ENCODE assay signal across 8 mouse cellular contexts in the genomic region with DNA sequence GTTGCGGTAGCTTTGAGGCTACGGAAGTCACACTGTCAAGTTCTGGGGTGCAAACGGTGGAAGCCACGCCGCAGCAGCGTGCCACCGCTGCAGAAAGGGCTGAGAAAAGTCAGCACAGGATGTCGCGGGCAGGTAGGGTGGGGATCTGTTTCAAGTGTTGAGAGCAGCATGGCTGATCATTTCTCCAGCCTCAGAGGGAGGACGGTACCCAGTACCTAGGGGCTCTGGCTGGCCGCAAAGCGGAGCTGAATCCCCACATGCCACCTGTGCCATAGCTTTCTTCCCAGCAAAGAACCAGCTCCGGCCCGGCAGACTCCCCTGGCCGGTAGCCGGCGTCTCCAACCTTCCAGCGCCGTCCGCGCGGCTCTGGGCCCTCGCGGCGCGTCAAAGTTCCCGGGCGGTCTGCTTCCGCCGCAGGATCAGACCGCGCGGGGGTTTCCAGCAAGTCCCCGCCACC. TPM values are rescaled to one million over a fixed set of nuclear protein-coding genes. Genes with fewer than 3 reads are reported as not detected.
DNase-seq lines count a peak whose midpoint lies in the region; ATAC-seq and TF ChIP-seq lines count a peak whose summit lies in the region.

No protein-coding gene starts in this region.

- no peaks in the 10 kb centered on the region for H3K27me3 ChIP-seq in CH12.LX (replicated peaks)
- no peaks in the 10 kb centered on the region for H3K27me3 ChIP-seq in forebrain, embryonic 10.5 days (ENCODE audit: poor library complexity, severe bottlenecking)
- H3K27me3 ChIP-seq in liver, adult 2 months (ENCODE audit: control insufficient read depth, insufficient read depth, low read length): no peaks in the 10 kb centered on the region
- H3K27me3 ChIP-seq in neural tube, embryonic 14.5 days (ENCODE audit: control insufficient read depth, insufficient read depth, low read length): no peaks in the 10 kb centered on the region

- H3K4me1 ChIP-seq in CH12.LX (ENCODE audit: control insufficient read depth in 1 of 2, insufficient read depth in 2 of 2): peaks cover 11 to 52% of the 10 kb centered on the region in 2 experiments
- peaks cover 38% of the 10 kb centered on the region for H3K4me1 ChIP-seq in forebrain, embryonic 10.5 days
- peaks cover 3% of the 10 kb centered on the region; the same call in 1 of the 2 replicates for H3K4me1 ChIP-seq in liver, adult 2 months (ENCODE audit: control insufficient read depth, insufficient read depth, low read length)
- H3K4me1 ChIP-seq in neural tube, embryonic 14.5 days (ENCODE audit: control insufficient read depth, insufficient read depth, low read length): peaks cover 29% of the 10 kb centered on the region

- WGBS in forebrain, embryonic 10.5 days: under 1% methylated on average over 34 of the region's 34 CpGs
- WGBS in liver, adult 2 months: under 1% methylated on average over 34 of the region's 34 CpGs
- under 1% methylated on average over 34 of the region's 34 CpGs for WGBS in neural tube, embryonic 14.5 days

- no peak for TF ChIP-seq RAD21 in CH12.LX (IDR thresholded peaks at IDR 0.05; ENCODE audit: low read depth, low read length)

- peaks cover 0 to 8% of the 10 kb centered on the region in 2 experiments for H3K36me3 ChIP-seq in CH12.LX (replicated peaks in 1 of 2; ENCODE audit: control insufficient read depth in 1 of 2, insufficient read depth in 1 of 2, low read length in 1 of 2)
- H3K36me3 ChIP-seq in forebrain, embryonic 10.5 days (replicated peaks): peaks cover 11% of the 10 kb centered on the region
- no peaks in the 10 kb centered on the region for H3K36me3 ChIP-seq in liver, adult 2 months (ENCODE audit: control insufficient read depth, insufficient read depth, low read length)
- no peaks in the 10 kb centered on the region for H3K36me3 ChIP-seq in neural tube, embryonic 14.5 days (ENCODE audit: control insufficient read depth, insufficient read depth, low read length)

- H3K9ac ChIP-seq in CH12.LX (ENCODE audit: insufficient read depth, low read depth): peak overlapping the region; percentile 55
- peak overlapping the region; percentile 88 for H3K9ac ChIP-seq in liver, adult 2 months (ENCODE audit: low read depth, low read length)
- H3K9ac ChIP-seq in neural tube, embryonic 14.5 days (replicated peaks; ENCODE audit: low read depth, low read length): peak overlapping the region; percentile 98

- peaks cover 27% of the 10 kb centered on the region for H3K79me2 ChIP-seq in CH12.LX (replicated peaks; ENCODE audit: control insufficient read depth, extremely low read depth, insufficient read depth, poor library complexity, severe bottlenecking)
- no peaks in the 10 kb centered on the region; the same call in 1 of the 2 replicates for H3K79me2 ChIP-seq in liver, adult 2 months (ENCODE audit: control insufficient read depth, insufficient read depth, low read length)

- ATAC-seq in neural tube, embryonic 14.5 days (ENCODE audit: low read depth): peak; percentile 75

- no peak for TF ChIP-seq EP300 in CH12.LX (IDR thresholded peaks at IDR 0.05; ENCODE audit: low read length)

- peak overlapping the region; percentile 64 to 87 (median 77) for H3K4me3 ChIP-seq in CH12.LX (replicated peaks in 1 of 3; ENCODE audit: low read depth in 2 of 3, low read length in 2 of 3, poor library complexity in 1 of 3)
- H3K4me3 ChIP-seq in forebrain, embryonic 10.5 days: peak overlapping the region; percentile 81
- H3K4me3 ChIP-seq in liver, adult 2 months (ENCODE audit: insufficient read depth, low read depth, low read length): peak overlapping the region; percentile 72
- peak overlapping the region; percentile 93 for H3K4me3 ChIP-seq in neural tube, embryonic 14.5 days (ENCODE audit: low read depth, low read length)

- peak overlapping the region; percentile 84 for H3K27ac ChIP-seq in CH12.LX (ENCODE audit: insufficient read depth, low read depth)
- H3K27ac ChIP-seq in forebrain, embryonic 10.5 days: peak overlapping the region; percentile 99
- H3K27ac ChIP-seq in liver, adult 2 months (replicated peaks; ENCODE audit: insufficient read depth, low read depth, low read length): peak overlapping the region; percentile 77
- peak overlapping the region; percentile 100 for H3K27ac ChIP-seq in neural tube, embryonic 14.5 days (ENCODE audit: low read depth, low read length)

- in situ Hi-C loops in CH12.LX (cut with MboI; ENCODE audit: low pct_ligation_motif_present, low pct_unique_long_range_greater_than_20kb, low sequenced_read_pairs): no loop called here

- DNase-seq in embryo, embryonic 10 days (ENCODE audit: low spot score): peak; percentile 45
- DNase-seq in embryo, embryonic 11 days: no peak
- DNase-seq in CH12.LX (ENCODE audit: extremely low read depth): peak; percentile 45
- no peak for DNase-seq in forebrain, embryonic 10.5 days (ENCODE audit: extremely low spot score, low spot score)
- peak; percentile 54 for DNase-seq in liver, adult 2 months (ENCODE audit: extremely low read depth, low read depth, low spot score)
- no peak for DNase-seq in adrenal gland, adult 8-10 months
- DNase-seq in cerebellum, postnatal 4 days (ENCODE audit: low spot score in 2 of 2): no peak

- dilution Hi-C loops in CH12.LX (cut with MboI; ENCODE audit: extremely low pct_ligation_motif_present, extremely low pct_unique_long_range_greater_than_20kb, low sequenced_read_pairs): no loop called here

- H3K4me2 ChIP-seq in CH12.LX (ENCODE audit: insufficient read depth, low read depth, poor library complexity, severe bottlenecking): peak overlapping the region; percentile 26
- H3K4me2 ChIP-seq in neural tube, embryonic 14.5 days (ENCODE audit: low read depth, low read length): peak overlapping the region; percentile 85

- peaks cover 2% of the 10 kb centered on the region for H3K9me3 ChIP-seq in CH12.LX (replicated peaks; ENCODE audit: low read length)
- peaks cover 5% of the 10 kb centered on the region; the same call in 1 of the 2 replicates for H3K9me3 ChIP-seq in forebrain, embryonic 10.5 days
- H3K9me3 ChIP-seq in neural tube, embryonic 14.5 days (ENCODE audit: control insufficient read depth, low read length): no peaks in the 10 kb centered on the region

- no peak for TF ChIP-seq POLR2A in CH12.LX (IDR thresholded peaks at IDR 0.05; ENCODE audit: low read depth, low read length)
- no peak for TF ChIP-seq POLR2A in liver, adult 2 months (IDR thresholded peaks at IDR 0.05; ENCODE audit: extremely low read depth, insufficient read depth, low read length)

- no peak for TF ChIP-seq CTCF in CH12.LX (conservative IDR thresholded peaks at IDR 0.05 in 1 of 2, IDR thresholded peaks at IDR 0.05 in 1 of 2; ENCODE audit: low read depth in 2 of 2, low read length in 2 of 2)
- no peak for TF ChIP-seq CTCF in liver, adult 2 months (IDR thresholded peaks at IDR 0.05; ENCODE audit: low read depth, low read length)

TF ChIP-seq in CH12.LX, 34 proteins besides CTCF, POLR2A, EP300 and RAD21:
- TF ChIP-seq CHD2 (IDR thresholded peaks at IDR 0.05; ENCODE audit: low read length) (no peak), TBP (conservative IDR thresholded peaks at IDR 0.05; ENCODE audit: low read depth, low read length) (0 out of 2 replicates have a peak, but pooled peaks have one; percentile 31)

RNA-seq across cellular contexts. Expression of a gene that starts 0.3 kb away (rescaled TPM):
- total RNA-seq in CH12.LX (2012; rRNA removed) (40.6 and 42.8 TPM in 2 replicates), CH12.LX (2014; rRNA removed) (24.2 and 25.4 TPM in 2 replicates)
- 21.0 and 23.8 TPM in 2 replicates for polyA plus RNA-seq in CH12.LX (2012; ENCODE audit: insufficient read length, low read depth)
- 49.3 and 52.1 TPM in 2 replicates for polyA plus RNA-seq in forebrain, embryonic 10.5 days (2016; fragmentation: Nextera tagmentation; extraction: Ambion mirVana)
- 14.3 TPM in 2 replicates for total RNA-seq in liver, adult 2 months (2014; rRNA removed)
- polyA plus RNA-seq in liver, adult 2 months (2012; rRNA removed): 4.8 and 4.9 TPM in 2 replicates
- 49.8 and 50.1 TPM in 2 replicates for polyA plus RNA-seq in neural tube, embryonic 14.5 days (2014; fragmentation: Nextera tagmentation; extraction: Ambion mirVana)
- 10 to 100 TPM; 38.9 to 50.4 (median 40.8) TPM for total RNA-seq in adrenal gland, adult 8-10 months (2022)

Comparison
In these comparisons a context has a peak if more than half of its experiments do, and no peak if none do; other contexts are left out.
1. DNase-seq: peak in embryo, embryonic 10 days (single experiment), CH12.LX (single experiment) and liver, adult 2 months (single experiment); none in embryo, embryonic 11 days (single experiment), forebrain, embryonic 10.5 days (single experiment), adrenal gland, adult 8-10 months (single experiment) and cerebellum, postnatal 4 days (0 of 2).
2. Peak in every context shown above with its lines, with median percentiles within 50 percentile points of each other: H3K27ac ChIP-seq, H3K4me3 ChIP-seq and H3K9ac ChIP-seq.